Mouse (Mus musculus) E14TG2a.4 (cell line): Measurements from ENCODE around the gene Ttc28.

Experiments used
- CTCF ChIP-seq: conservative IDR thresholded peaks from 2 replicates; pipeline ENCODE4 v1.5.1; 2014; ENCODE audit warnings: low read length
- NANOG ChIP-seq: IDR thresholded peaks from 2 replicates; pipeline ENCODE4 v1.6.1; 2014; ENCODE audit warnings: borderline replicate concordance, low read length, mixed read lengths
- POU5F1 ChIP-seq: IDR thresholded peaks from 2 replicates; pipeline ENCODE4 v1.6.1; 2014; ENCODE audit warnings: low read length, borderline replicate concordance

GRCm38 (mm10) chr5:111138927-111139565, 259.4 kb downstream of the Ttc28 start:
- TF ChIP-seq CTCF, result no peak
- TF ChIP-seq NANOG, result no peak
- no peak for TF ChIP-seq POU5F1
